Mouse (Mus musculus): Measurements from ENCODE around the gene Gpr183. TPM values are rescaled to one million over a fixed set of nuclear protein-coding genes. Genes with fewer than 3 reads are reported as not detected.

Gpr183 gene
- polyA plus RNA-seq, 1 experiment from 2014 or later: 3.5 TPM

DNA sequence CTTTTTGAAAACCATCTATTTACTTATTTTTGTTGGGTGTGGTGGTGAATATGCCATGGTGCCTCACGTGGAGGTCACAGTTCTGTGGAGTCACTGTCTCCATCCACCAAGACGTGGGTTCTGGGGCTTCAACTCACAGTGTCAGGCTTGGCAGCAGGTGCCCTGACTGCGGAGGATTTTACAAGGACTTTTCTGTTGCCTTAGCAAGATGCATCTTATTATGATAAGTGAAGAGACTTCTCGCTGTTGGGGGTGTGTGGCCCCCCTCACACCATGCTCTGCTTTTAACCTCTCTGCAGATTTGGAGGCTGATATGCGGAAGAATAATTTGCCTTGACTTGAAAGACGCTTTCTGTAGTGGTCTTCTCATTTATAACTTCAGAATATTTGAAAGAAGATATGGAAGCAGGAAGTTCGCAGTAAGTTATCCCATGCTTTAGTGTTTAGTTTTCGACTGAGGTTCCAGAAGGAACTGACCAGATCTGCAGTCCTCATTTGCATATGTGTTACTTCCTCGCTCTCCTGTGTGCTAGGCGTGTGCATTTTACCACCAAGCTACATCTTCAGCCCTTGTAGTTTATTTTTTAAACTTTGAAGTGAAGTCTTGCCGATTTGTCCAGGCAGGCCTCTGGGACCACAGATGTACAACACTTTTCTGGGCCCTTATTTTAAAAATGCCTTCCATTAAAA is 57.9 kb downstream of the Gpr183 start:
- WGBS: 88% methylated on average over 11 of the region's 11 CpGs
- no peaks in the 10 kb centered on the region for H3K9me3 ChIP-seq
- H3K4me2 ChIP-seq (replicated peaks): no peak overlapping the region
- H3K27ac ChIP-seq: no peak overlapping the region
- peaks cover 41% of the 10 kb centered on the region for H3K36me3 ChIP-seq
- H3K4me3 ChIP-seq: no peak overlapping the region
- H3K9ac ChIP-seq: no peak overlapping the region
- ATAC-seq (ENCODE audit: insufficient number of reproducible peaks, insufficient read depth, low FRiP score, low TSS enrichment): no peak
- no peaks in the 10 kb centered on the region for H3K4me1 ChIP-seq
- H3K27me3 ChIP-seq: no peaks in the 10 kb centered on the region

DNA sequence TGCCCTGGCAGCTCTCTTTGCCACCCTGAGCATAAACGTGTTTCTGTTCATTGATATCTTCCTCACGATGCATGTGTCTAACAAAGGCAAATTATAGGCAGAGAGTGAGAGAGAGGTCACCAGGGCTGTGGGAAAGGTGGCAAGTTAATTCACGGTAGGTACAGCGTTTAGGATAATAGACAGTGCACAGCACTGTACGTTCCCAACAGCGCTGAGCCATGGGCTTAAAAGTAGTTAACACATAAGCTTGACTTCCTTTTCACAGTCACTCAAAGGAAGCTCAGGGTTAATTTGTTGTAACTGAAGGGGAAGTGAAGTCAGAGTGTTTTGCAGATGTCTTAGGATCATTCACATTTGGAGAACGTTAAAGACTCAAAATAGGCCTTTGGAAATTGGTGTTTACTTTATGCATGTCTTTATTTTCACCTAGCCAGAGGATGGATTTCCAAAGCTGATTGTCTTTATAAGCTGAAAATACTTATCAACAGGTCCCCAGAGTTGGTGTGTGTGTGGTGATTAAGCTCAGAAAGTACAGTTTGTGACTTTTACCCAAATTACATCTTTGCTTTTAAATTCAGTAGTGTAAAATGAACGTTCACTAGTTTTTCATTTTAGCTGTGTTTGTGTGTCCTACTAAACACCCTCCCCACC is 58.5 kb downstream of the Gpr183 start:
- Histone ChIP-seq H3K27ac (no peak overlapping the region), H3K9ac (no peak overlapping the region), H3K4me3 (no peak overlapping the region), H3K4me2 (replicated peaks) (no peak overlapping the region), H3K4me1 (no peaks in the 10 kb centered on the region), H3K27me3 (no peaks in the 10 kb centered on the region), H3K36me3 (peaks cover 35% of the 10 kb centered on the region), H3K9me3 (no peaks in the 10 kb centered on the region)
- no peak for ATAC-seq (ENCODE audit: insufficient number of reproducible peaks, insufficient read depth, low FRiP score, low TSS enrichment)
- WGBS: 79% methylated on average over 8 of the region's 8 CpGs

DNA sequence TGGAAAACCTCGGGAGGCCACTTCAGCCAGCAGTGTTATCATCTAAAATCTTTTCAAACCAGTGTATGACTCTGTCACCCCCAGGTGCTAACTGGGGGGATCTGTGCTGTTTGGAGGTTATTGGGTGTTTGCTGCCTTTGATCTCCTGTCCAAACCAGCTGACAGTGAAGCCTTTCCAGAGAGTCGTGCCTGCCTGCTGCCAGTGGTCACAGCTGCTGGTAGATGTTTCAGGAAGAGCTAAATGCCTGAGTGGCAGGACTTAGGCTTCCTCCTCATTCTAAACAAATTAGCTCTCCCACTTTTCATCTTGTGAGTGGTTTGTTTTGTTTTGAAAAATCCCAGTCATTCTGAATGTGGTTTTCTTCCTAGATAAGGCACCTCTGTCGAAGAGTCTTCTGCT is 60.2 kb downstream of the Gpr183 start:
- ATAC-seq (ENCODE audit: insufficient number of reproducible peaks, insufficient read depth, low FRiP score, low TSS enrichment): no peak
- no peaks in the 10 kb centered on the region for H3K9me3 ChIP-seq
- WGBS: 55% methylated on average over 3 of the region's 3 CpGs
- H3K4me2 ChIP-seq (replicated peaks): no peak overlapping the region
- no peaks in the 10 kb centered on the region for H3K27me3 ChIP-seq
- no peak overlapping the region for H3K4me3 ChIP-seq
- H3K9ac ChIP-seq: no peak overlapping the region
- H3K36me3 ChIP-seq: peaks cover 28% of the 10 kb centered on the region
- no peak overlapping the region for H3K27ac ChIP-seq
- no peaks in the 10 kb centered on the region for H3K4me1 ChIP-seq

DNA sequence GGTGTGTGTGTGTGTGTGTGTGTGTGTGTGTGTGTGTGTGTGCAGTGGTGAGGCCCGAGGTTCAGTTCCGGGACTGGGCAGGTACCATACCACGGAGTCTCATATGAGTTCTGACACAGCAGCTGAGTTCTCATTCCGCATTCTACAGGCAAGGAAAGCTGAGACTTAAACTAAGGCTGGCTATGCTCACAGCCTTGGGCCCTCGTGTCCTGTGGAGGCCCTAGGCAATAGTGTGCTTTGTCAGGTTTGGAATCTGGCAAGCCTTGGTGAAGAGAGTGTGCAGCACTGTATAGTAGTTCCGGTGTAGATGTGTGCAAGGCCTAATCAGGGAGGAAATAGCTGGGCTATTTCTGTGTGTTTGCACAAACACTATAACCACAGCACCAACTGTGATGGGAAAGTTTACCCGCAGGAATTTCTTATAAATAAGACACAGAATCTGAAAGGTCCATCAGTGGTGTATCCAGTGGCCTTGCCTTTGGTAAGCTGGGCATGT is 61.6 kb downstream of the Gpr183 start:
- H3K27ac ChIP-seq: no peak overlapping the region
- no peak overlapping the region for H3K4me3 ChIP-seq
- H3K4me2 ChIP-seq (replicated peaks): no peak overlapping the region
- 91% methylated on average over 7 of the region's 7 CpGs for WGBS
- no peak for ATAC-seq (ENCODE audit: insufficient number of reproducible peaks, insufficient read depth, low FRiP score, low TSS enrichment)
- no peak overlapping the region for H3K9ac ChIP-seq
- H3K4me1 ChIP-seq: no peaks in the 10 kb centered on the region
- H3K27me3 ChIP-seq: no peaks in the 10 kb centered on the region
- H3K9me3 ChIP-seq: no peaks in the 10 kb centered on the region
- peaks cover 21% of the 10 kb centered on the region for H3K36me3 ChIP-seq

Other genes with a start within 250 kb of the Gpr183 start
- 5.6 and 5.8 TPM in 2 replicates for gene Dock9, start 167.4 kb downstream of the Gpr183 start, polyA plus RNA-seq (2016; fragmentation: Nextera tagmentation; extraction: Ambion mirVana)
- gene Ubac2, start 86.6 kb downstream of the Gpr183 start, polyA plus RNA-seq (2016; fragmentation: Nextera tagmentation; extraction: Ambion mirVana): 64.0 and 67.1 TPM in 2 replicates
- 0.39 and 0.49 TPM in 2 replicates for gene Gpr18, start 49.4 kb downstream of the Gpr183 start, polyA plus RNA-seq (2016; fragmentation: Nextera tagmentation; extraction: Ambion mirVana)
- not detected in 2 replicates for gene Timm8a2, start 69.5 kb upstream of the Gpr183 start, polyA plus RNA-seq (2016; fragmentation: Nextera tagmentation; extraction: Ambion mirVana)
- gene Tm9sf2, start 141.8 kb upstream of the Gpr183 start, polyA plus RNA-seq (2016; fragmentation: Nextera tagmentation; extraction: Ambion mirVana): 143 and 147 TPM in 2 replicates
- 23.1 and 23.8 TPM in 2 replicates for gene Clybl, start 216.5 kb upstream of the Gpr183 start, polyA plus RNA-seq (2016; fragmentation: Nextera tagmentation; extraction: Ambion mirVana)

All from embryonic facial prominence, embryonic 12.5 days (tissue).